Mouse (Mus musculus) midbrain, embryonic 15.5 days (tissue): ENCODE results near the gene Tnni3. TPM values are rescaled to one million over a fixed set of nuclear protein-coding genes. Genes with fewer than 3 reads are reported as not detected.
A peak's percentile ranks its signal among the peaks of the same experiment; 100 is the strongest.

Experiments used
- ATAC-seq: fragments of 200-750 bp; cut with Nextera tagmentation; replicated peaks from 2 replicates; pipeline ENCODE4 v1.8.0; 2017; ENCODE audit warnings: moderate TSS enrichment
- H3K27ac ChIP-seq: fragments of 300-500 bp; sonication (generic); 2 replicates; pipeline ENCODE4 v1.5.1; 2015; ENCODE audit warnings: mild to moderate bottlenecking, inconsistent platforms
- H3K27me3 ChIP-seq: fragments of 300-500 bp; sonication (generic); replicated peaks from 2 replicates; pipeline ENCODE4 v1.6.1; 2015; ENCODE audit warnings: inconsistent platforms
- H3K36me3 ChIP-seq: fragments of 300-500 bp; sonication (generic); replicated peaks from 2 replicates; pipeline ENCODE4 v1.6.1; 2015; ENCODE audit warnings: inconsistent platforms
- H3K4me1 ChIP-seq: fragments of 300-500 bp; sonication (generic); 2 replicates; pipeline ENCODE4 v1.6.1; 2015; ENCODE audit warnings: inconsistent platforms
- H3K4me2 ChIP-seq: fragments of 300-500 bp; sonication (generic); 2 replicates; pipeline ENCODE4 v1.6.1; 2015; ENCODE audit warnings: inconsistent platforms, mild to moderate bottlenecking, moderate library complexity
- H3K4me3 ChIP-seq: fragments of 300-500 bp; sonication (generic); 2 replicates; pipeline ENCODE4 v1.5.1; 2015; ENCODE audit warnings: mild to moderate bottlenecking, inconsistent platforms
- H3K9ac ChIP-seq: fragments of 300-500 bp; sonication (generic); 2 replicates; pipeline ENCODE4 v1.6.1; 2015; ENCODE audit warnings: mild to moderate bottlenecking, inconsistent platforms
- H3K9me3 ChIP-seq: fragments of 300-500 bp; sonication (generic); 2 replicates; pipeline ENCODE4 v1.6.1; 2016; ENCODE audit warnings: inconsistent platforms
- WGBS: fragments of 180-500 bp; shearing (Covaris S2); methylation state at CpG from one replicate; pipeline ENCODE4 v1.1.7; 2015; ENCODE audit warnings: mixed read lengths; 5-methylcytosine and 5-hydroxymethylcytosine counted together
- polyA plus RNA-seq: library from polyadenylated mRNA; unstranded; fragments of >200 nt; fragmentation: Nextera tagmentation; extraction: Ambion mirVana; gene quantifications from 2 replicates; pipeline ENCODE4 v1.2.1, GENCODE M21; 2015

Tnni3 gene
- polyA plus RNA-seq, 1 experiment from 2014 or later, result 1.4 TPM

GRCm38 (mm10) chr7:4515853-4516252, 8.2 kb downstream of the Tnni3 start:
- no peak for ATAC-seq
- 0 out of 2 replicates have a peak, but pooled peaks cover 4% of the 10 kb centered on the region for H3K27me3 ChIP-seq
- H3K9me3 ChIP-seq, result no peaks in the 10 kb centered on the region
- H3K9ac ChIP-seq, result no peak overlapping the region
- no peak overlapping the region for H3K27ac ChIP-seq
- 0 out of 2 replicates have a peak, but pooled peaks cover 4% of the 10 kb centered on the region for H3K4me1 ChIP-seq
- no peak overlapping the region for H3K4me3 ChIP-seq
- H3K4me2 ChIP-seq, result no peak overlapping the region
- 68% methylated on average over 6 of the region's 6 CpGs for WGBS
- no peaks in the 10 kb centered on the region for H3K36me3 ChIP-seq

DNA sequence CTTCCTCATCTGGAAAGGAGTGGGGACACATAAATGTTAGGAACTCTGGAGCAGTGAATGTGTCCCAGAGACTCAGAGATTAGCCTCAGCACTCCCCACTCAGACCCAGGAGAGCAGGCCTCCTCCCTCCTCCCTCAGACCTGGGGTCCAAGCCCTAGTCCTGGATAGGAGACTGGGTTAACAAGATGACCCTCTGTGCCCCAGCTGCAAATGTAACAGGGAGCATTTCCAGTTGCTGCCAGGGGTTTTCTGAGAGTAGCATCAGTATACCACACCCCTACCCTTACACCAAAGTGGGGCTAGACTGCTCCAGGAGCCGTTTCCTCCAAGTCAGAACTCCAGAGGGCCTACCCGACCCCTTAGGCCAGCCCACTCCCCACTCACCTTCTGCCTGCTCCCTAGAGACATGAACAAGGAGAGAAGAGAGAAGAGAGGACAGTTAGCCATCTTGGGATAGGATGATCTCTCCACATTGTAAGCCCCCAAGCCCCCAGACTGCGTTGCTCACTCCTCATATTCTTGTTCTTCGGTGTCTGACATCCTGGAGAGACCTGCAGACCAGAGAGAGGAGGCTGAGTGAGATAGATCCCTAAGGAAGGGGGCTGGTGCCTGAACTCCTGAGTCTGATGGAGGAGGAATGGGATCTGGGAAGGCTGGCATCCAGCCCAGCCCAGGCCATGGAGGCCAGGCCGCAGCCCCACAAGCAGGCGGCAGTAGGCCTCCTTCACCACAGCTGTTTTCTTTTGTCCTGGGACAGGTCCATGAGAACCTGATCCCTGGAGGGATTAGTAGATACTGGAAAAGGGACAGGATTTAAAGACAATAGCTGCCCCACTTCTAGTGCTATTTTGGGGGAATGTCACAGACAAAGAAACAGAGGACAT, 10.0 kb downstream of the Tnni3 start:
- WGBS, result 46% methylated on average over 6 of the region's 6 CpGs
- Histone ChIP-seq H3K4me2 (no peak overlapping the region), H3K27ac (no peak overlapping the region), H3K4me3 (no peak overlapping the region), H3K4me1 (0 out of 2 replicates have a peak, but pooled peaks cover 4% of the 10 kb centered on the region), H3K36me3 (no peaks in the 10 kb centered on the region), H3K9ac (no peak overlapping the region), H3K27me3 (no peaks in the 10 kb centered on the region), H3K9me3 (no peaks in the 10 kb centered on the region)
- ATAC-seq, result no peak

GRCm38 (mm10) chr7:4513236-4513635, 10.8 kb downstream of the Tnni3 start:
- Histone ChIP-seq H3K27ac (no peak overlapping the region), H3K4me1 (0 out of 2 replicates have a peak, but pooled peaks cover 4% of the 10 kb centered on the region), H3K9me3 (no peaks in the 10 kb centered on the region), H3K4me3 (no peak overlapping the region), H3K27me3 (no peaks in the 10 kb centered on the region), H3K36me3 (no peaks in the 10 kb centered on the region), H3K9ac (no peak overlapping the region), H3K4me2 (no peak overlapping the region)
- no peak for ATAC-seq
- 28% methylated on average over 13 of the region's 13 CpGs for WGBS

DNA sequence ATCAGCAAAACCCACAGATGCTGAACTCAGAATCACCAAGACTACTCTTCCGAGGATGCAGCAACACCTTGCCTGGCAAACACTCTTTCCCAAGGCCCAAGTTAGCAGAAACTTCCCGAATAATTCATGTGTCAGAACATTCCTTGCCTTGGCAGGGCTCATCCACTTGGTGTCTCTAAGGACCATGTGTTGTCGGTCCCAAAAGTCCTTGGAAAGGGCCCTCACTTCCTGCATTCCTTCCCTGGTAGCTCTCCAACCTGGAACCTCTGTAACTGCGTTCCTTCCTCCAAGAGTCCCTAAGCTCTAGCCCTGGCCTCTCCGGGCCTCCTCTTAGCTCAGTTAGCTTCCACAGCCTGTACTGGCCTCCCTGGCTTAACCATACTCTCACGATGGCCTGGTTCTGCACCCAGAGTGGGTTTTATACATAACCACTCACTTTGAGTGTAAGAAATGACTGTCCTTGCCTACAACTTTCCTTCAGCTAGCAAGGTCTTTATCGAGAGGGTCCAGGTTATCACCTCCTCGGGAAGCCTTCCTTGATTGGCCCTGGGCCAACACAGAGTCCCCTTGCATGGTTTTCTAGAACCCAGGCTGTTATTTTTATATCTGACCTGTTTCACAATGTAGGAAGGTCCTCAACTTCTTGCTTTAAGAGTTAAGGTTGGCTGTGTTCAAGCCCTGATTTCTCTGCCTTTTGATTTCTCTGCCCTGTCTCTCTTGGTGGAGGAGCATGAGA, 12.4 kb downstream of the Tnni3 start:
- Histone ChIP-seq H3K9ac (no peak overlapping the region), H3K27me3 (no peaks in the 10 kb centered on the region), H3K4me3 (no peak overlapping the region), H3K27ac (no peak overlapping the region), H3K4me1 (0 out of 2 replicates have a peak, but pooled peaks cover 4% of the 10 kb centered on the region), H3K9me3 (no peaks in the 10 kb centered on the region), H3K36me3 (no peaks in the 10 kb centered on the region), H3K4me2 (no peak overlapping the region)
- no peak for ATAC-seq
- 83% methylated on average over 8 of the region's 8 CpGs for WGBS

- Histone ChIP-seq H3K27ac (0 out of 2 replicates have a peak overlapping the region, but pooled peaks have one; percentile 11), H3K9me3 (no peaks in the 10 kb centered on the region)
Observed at GRCm38 (mm10) chr7:4509863-4510608, 14.0 kb downstream of the Tnni3 start.

DNA sequence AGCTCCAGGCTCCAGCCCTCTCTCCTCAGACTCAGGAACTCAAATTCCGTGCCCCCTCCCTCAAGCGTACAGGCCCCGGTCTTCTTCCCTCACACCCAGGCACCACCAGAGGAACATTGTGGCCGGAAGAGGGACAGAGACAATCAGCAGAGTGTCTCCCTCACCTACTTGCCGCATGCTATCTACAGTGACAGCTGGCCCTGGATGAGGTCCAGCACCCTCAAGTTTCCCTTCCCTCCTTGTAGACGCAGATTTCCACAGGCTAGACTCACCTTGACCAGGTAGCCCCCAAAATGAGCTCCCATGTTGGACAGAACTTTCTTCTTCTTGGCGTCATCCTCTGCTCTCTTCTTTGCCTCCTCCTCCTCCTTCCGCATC, 15.3 kb downstream of the Tnni3 start:
- no peak overlapping the region for H3K4me3 ChIP-seq
- no peak overlapping the region for H3K4me2 ChIP-seq
- no peak for ATAC-seq
- 92% methylated on average over 8 of the region's 8 CpGs for WGBS
- H3K9me3 ChIP-seq, result no peaks in the 10 kb centered on the region
- H3K4me1 ChIP-seq, result no peaks in the 10 kb centered on the region
- no peak overlapping the region for H3K27ac ChIP-seq
- no peaks in the 10 kb centered on the region for H3K27me3 ChIP-seq
- H3K36me3 ChIP-seq, result no peaks in the 10 kb centered on the region
- no peak overlapping the region for H3K9ac ChIP-seq

More at GRCm38 (mm10) chr7:4509863-4510608, 14.0 kb downstream of the Tnni3 start:
- no peaks in the 10 kb centered on the region for H3K36me3 ChIP-seq
- H3K9ac ChIP-seq, result no peak overlapping the region
- ATAC-seq, result peak; percentile 56
- no peaks in the 10 kb centered on the region for H3K27me3 ChIP-seq
- H3K4me3 ChIP-seq, result no peak overlapping the region
- H3K4me2 ChIP-seq, result no peak overlapping the region
- H3K4me1 ChIP-seq, result no peaks in the 10 kb centered on the region
- 12% methylated on average over 24 of the region's 24 CpGs for WGBS

DNA sequence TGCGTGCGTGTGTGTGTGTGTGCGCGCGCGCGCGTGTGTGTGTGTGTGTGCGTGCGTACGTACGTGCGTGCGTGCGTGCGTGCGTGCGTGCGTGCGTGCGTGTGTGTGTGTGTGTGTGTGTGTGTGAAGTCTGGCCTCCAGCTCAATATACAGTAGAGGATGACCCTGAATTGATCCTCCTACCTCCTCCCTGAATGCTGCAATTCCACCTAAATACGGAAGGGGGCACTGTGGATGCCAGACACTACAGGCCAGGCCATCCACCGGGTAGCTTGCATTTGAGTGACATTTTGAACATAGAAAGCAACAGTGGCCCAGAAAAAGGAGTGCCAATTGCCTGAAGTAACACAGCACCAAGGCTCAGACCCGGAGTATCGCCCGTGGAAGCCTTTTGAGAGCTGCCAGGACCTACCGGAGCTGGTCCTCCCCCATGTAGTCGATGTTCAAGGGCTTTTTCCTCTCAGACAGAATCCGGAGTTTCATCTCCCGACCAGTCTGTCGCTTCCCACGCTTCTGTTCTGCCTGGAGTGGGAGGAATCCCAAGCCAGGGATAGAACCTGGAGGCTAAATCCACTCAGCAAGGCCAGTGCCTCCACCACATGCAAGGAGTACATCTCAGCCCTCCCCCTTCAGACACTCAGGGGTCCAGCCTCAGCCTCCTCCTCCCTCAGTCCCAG, 15.8 kb downstream of the Tnni3 start:
- Histone ChIP-seq H3K27ac (no peak overlapping the region), H3K4me1 (no peaks in the 10 kb centered on the region), H3K36me3 (no peaks in the 10 kb centered on the region), H3K9me3 (no peaks in the 10 kb centered on the region), H3K9ac (no peak overlapping the region), H3K4me3 (no peak overlapping the region), H3K27me3 (no peaks in the 10 kb centered on the region), H3K4me2 (no peak overlapping the region)
- ATAC-seq, result no peak
- whole genome bisulfite sequencing, result 67% methylated on average over 31 of the region's 32 CpGs

GRCm38 (mm10) chr7:4507220-4507619, 16.8 kb downstream of the Tnni3 start:
- Histone ChIP-seq H3K4me2 (no peak overlapping the region), H3K9me3 (no peaks in the 10 kb centered on the region), H3K4me1 (peaks cover 4% of the 10 kb centered on the region), H3K36me3 (no peaks in the 10 kb centered on the region), H3K27ac (no peak overlapping the region), H3K9ac (no peak overlapping the region), H3K4me3 (no peak overlapping the region), H3K27me3 (no peaks in the 10 kb centered on the region)
- 33% methylated on average over 1 of the region's 4 CpGs for WGBS
- ATAC-seq, result no peak

DNA sequence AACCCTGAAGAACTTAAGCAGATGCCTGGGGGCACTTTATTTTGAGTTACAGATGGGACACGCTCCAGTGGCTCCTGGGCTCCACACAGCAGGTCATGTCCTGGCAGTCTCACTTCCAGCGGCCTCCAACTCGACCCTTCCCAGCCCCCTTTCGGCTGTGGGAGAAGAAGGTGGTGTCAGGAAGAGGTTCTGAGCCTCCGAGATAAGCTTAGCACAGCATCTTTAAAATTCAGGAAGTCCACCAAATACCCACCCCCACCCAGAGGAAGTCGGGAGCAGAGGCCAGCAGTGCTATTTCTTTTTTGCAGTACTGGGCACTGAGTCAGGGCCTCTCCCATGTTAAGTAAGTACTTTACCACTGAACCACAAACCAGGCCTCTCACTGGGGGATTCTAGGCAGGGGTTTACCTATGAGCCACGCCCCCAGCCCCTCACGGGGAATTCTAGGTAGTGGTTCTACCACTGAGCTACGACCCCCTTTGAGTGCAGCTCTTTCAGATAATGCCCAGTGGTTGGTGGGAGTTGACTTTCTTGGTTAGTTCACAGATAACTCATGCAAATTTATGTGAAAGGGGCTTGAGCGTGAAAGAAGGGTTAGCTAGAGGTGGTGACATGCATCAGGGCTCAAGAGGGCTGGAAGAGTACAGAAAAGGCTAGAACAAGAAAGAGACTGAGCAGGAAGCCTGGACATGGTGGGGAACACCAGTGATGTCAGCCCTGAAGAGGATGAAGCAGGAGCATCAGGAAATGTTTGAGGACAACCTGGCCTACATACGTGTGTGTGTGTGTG, 19.2 kb downstream of the Tnni3 start:
- H3K9ac ChIP-seq, result no peak overlapping the region
- H3K4me2 ChIP-seq, result no peak overlapping the region
- peaks cover 17% of the 10 kb centered on the region for H3K4me1 ChIP-seq
- no peak overlapping the region for H3K27ac ChIP-seq
- H3K27me3 ChIP-seq, result no peaks in the 10 kb centered on the region
- no peaks in the 10 kb centered on the region for H3K36me3 ChIP-seq
- no peak for ATAC-seq
- no peak overlapping the region for H3K4me3 ChIP-seq
- no peaks in the 10 kb centered on the region for H3K9me3 ChIP-seq
- WGBS, result 58% methylated on average over 11 of the region's 11 CpGs

DNA sequence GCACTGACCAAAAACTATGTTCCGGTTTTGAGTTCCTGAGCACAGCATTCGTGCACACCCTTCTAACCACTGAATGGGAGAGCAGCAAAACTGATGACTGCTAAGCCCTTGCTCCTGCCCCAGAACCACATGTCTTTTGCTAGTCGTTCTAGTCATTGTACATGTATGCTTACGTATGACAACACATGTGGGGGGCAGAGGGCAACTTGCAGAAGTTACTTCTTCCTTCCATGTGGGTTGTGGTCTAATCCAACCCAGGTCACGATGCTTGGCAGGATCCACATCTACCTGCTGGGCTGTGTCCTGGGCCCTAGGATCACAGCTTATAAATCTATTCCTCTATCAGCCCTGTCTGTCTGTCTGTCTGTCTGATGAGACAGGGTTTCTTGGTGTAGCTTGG, 20.2 kb downstream of the Tnni3 start:
- WGBS, result 86% methylated on average over 5 of the region's 5 CpGs
- no peaks in the 10 kb centered on the region for H3K9me3 ChIP-seq
- no peak overlapping the region for H3K27ac ChIP-seq
- H3K9ac ChIP-seq, result no peak overlapping the region
- H3K27me3 ChIP-seq, result no peaks in the 10 kb centered on the region
- no peak overlapping the region for H3K4me2 ChIP-seq
- H3K4me3 ChIP-seq, result no peak overlapping the region
- no peak for ATAC-seq
- H3K4me1 ChIP-seq, result peaks cover 27% of the 10 kb centered on the region
- no peaks in the 10 kb centered on the region for H3K36me3 ChIP-seq

DNA sequence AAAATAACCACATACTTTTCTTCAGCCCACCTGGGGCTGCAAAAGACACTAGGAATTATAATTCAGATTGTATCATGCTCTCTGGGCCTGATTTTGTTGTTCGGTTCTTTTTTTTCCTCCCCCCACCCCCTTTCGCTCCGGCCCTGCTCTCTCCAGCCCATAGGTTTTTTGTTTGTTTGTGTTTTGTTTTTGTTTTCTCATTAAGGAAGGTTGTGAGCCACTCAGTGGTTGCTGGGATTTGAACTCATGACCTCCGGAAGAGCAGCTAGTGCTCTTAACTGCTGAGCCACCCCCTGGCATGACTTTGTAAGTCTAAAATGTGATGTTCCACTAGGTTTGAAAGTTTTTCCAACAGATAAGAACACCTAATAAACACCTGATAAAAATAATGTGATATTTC, 20.9 kb downstream of the Tnni3 start:
- peak overlapping the region; percentile 64; the same call in 1 of the 2 replicates for H3K4me2 ChIP-seq
- no peaks in the 10 kb centered on the region for H3K9me3 ChIP-seq
- peaks cover 34% of the 10 kb centered on the region for H3K4me1 ChIP-seq
- 80% methylated on average over 4 of the region's 4 CpGs for WGBS
- no peak for ATAC-seq
- H3K27me3 ChIP-seq, result no peaks in the 10 kb centered on the region
- no peaks in the 10 kb centered on the region for H3K36me3 ChIP-seq
- H3K4me3 ChIP-seq, result no peak overlapping the region
- no peak overlapping the region for H3K9ac ChIP-seq
- H3K27ac ChIP-seq, result no peak overlapping the region
